Mouse (Mus musculus) stomach, embryonic 16.5 days (tissue): ENCODE data around the gene Pde8a. TPM values are rescaled to one million over a fixed set of nuclear protein-coding genes. Genes with fewer than 3 reads are reported as not detected.

Source experiments
- ATAC-seq: fragments of 200-750 bp; cut with Nextera tagmentation; 2 replicates; pipeline ENCODE4 v1.8.0; 2017; ENCODE audit warnings: moderate number of reproducible peaks, moderate TSS enrichment; ENCODE audit not compliant: insufficient read depth, low FRiP score
- H3K27ac ChIP-seq: fragments of 300-500 bp; sonication (generic); 2 replicates; pipeline ENCODE4 v1.5.1; 2014; ENCODE audit warnings: low read length
- H3K27me3 ChIP-seq: fragments of 300-500 bp; sonication (generic); 2 replicates; pipeline ENCODE4 v1.6.1; 2014; ENCODE audit warnings: low read length, control low read depth, mixed read lengths; ENCODE audit not compliant: control insufficient read depth, insufficient read depth
- H3K36me3 ChIP-seq: fragments of 300-500 bp; sonication (generic); 2 replicates; pipeline ENCODE4 v1.6.1; 2014; ENCODE audit warnings: low read length; ENCODE audit not compliant: control insufficient read depth, insufficient read depth
- H3K4me1 ChIP-seq: fragments of 300-500 bp; sonication (generic); 2 replicates; pipeline ENCODE4 v1.6.1; 2014; ENCODE audit warnings: low read length, control low read depth, mixed read lengths; ENCODE audit not compliant: control insufficient read depth, insufficient read depth
- H3K4me2 ChIP-seq: fragments of 300-500 bp; sonication (generic); 2 replicates; pipeline ENCODE4 v1.6.1; 2014; ENCODE audit warnings: low read depth, low read length, mixed read lengths
- H3K4me3 ChIP-seq: fragments of 300-500 bp; sonication (generic); replicated peaks from 2 replicates; pipeline ENCODE4 v1.5.1; 2014; ENCODE audit warnings: mild to moderate bottlenecking, low read length
- H3K9ac ChIP-seq: fragments of 300-500 bp; sonication (generic); 2 replicates; pipeline ENCODE4 v1.6.1; 2014; ENCODE audit warnings: low read length
- H3K9me3 ChIP-seq: fragments of 300-500 bp; sonication (generic); replicated peaks from 2 replicates; pipeline ENCODE4 v1.6.1; 2016; ENCODE audit warnings: low read length, control low read depth; ENCODE audit not compliant: control insufficient read depth
- WGBS: fragments of 180-500 bp; shearing (Covaris S2); extraction: QIAGEN DNeasy Blood & Tissue Kit; methylation state at CpG from one replicate; pipeline ENCODE4 v1.1.7; 2014; 5-methylcytosine and 5-hydroxymethylcytosine counted together
- polyA plus RNA-seq: library from polyadenylated mRNA; unstranded; fragments of >200 nt; fragmentation: Nextera tagmentation; extraction: Ambion mirVana; gene quantifications from 2 replicates; pipeline ENCODE4 v1.2.1, GENCODE M21; 2015

Gene Pde8a
- polyA plus RNA-seq, 1 experiment from 2014 or later, result 3.0 TPM

GRCm38 (mm10) chr7:81250601-81251000 lies 37.2 kb downstream of the Pde8a start:
- WGBS, result 61% methylated on average over 6 of the region's 6 CpGs
- Histone ChIP-seq H3K36me3 (no peaks in the 10 kb centered on the region), H3K27me3 (no peaks in the 10 kb centered on the region), H3K27ac (no peak overlapping the region), H3K9me3 (no peaks in the 10 kb centered on the region), H3K9ac (no peak overlapping the region), H3K4me3 (no peak overlapping the region), H3K4me1 (no peaks in the 10 kb centered on the region), H3K4me2 (no peak overlapping the region)
- ATAC-seq, result no peak

DNA sequence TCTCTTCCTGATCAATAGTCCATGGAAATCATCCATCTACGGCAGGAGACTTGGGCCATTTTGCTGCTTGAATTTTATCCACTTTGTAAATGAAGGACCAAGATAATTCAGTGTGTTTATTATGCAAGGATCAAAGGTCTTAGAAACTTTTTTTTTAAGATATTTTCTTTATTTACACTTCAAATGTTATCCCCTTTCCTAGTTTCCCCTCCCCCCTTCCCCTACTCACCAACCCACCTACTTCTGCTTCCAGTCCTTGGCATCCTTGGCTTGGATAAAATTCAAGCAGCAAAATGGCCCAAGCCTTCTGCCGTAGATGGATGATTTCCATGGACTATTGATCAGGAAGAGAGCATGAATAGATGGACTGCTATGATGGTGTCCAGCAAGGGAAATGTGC lies 38.1 kb downstream of the Pde8a start:
- Histone ChIP-seq H3K4me3 (no peak overlapping the region), H3K27ac (no peak overlapping the region), H3K4me2 (no peak overlapping the region), H3K36me3 (no peaks in the 10 kb centered on the region), H3K9me3 (no peaks in the 10 kb centered on the region), H3K4me1 (no peaks in the 10 kb centered on the region), H3K9ac (no peak overlapping the region), H3K27me3 (no peaks in the 10 kb centered on the region)
- 82% methylated on average over 2 of the region's 2 CpGs for WGBS
- no peak for ATAC-seq

DNA sequence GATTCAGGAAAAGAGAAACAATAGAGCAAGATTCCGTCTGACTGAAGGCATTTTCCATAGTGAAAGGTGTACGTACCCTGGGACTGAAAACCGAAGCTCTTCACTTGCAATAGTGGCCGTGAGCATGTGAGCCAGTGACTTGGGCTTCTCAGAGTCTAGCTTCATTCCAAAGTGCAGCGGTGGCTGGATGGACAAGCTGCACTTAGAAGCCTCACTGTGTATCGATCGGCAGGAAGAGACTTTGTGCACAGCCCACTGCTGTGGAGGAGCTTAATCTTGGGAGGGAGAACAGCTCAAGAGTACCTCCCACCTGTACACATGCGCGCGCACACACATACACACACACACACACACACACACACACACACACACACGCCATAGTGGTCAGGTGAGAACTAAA lies 39.9 kb downstream of the Pde8a start:
- Histone ChIP-seq H3K4me1 (no peaks in the 10 kb centered on the region), H3K27me3 (no peaks in the 10 kb centered on the region), H3K27ac (no peak overlapping the region), H3K4me3 (no peak overlapping the region), H3K9me3 (no peaks in the 10 kb centered on the region), H3K9ac (no peak overlapping the region), H3K36me3 (no peaks in the 10 kb centered on the region), H3K4me2 (no peak overlapping the region)
- 68% methylated on average over 11 of the region's 11 CpGs for WGBS
- no peak for ATAC-seq

- H3K36me3 ChIP-seq, result no peaks in the 10 kb centered on the region
- H3K9me3 ChIP-seq, result no peaks in the 10 kb centered on the region
- H3K4me2 ChIP-seq, result no peak overlapping the region
- H3K9ac ChIP-seq, result no peak overlapping the region
- no peak for ATAC-seq
- H3K27me3 ChIP-seq, result no peaks in the 10 kb centered on the region
- no peaks in the 10 kb centered on the region for H3K4me1 ChIP-seq
- no peak overlapping the region for H3K4me3 ChIP-seq
- no peak overlapping the region for H3K27ac ChIP-seq
Measured at GRCm38 (mm10) chr7:81254579-81254978, 41.2 kb downstream of the Pde8a start.

DNA sequence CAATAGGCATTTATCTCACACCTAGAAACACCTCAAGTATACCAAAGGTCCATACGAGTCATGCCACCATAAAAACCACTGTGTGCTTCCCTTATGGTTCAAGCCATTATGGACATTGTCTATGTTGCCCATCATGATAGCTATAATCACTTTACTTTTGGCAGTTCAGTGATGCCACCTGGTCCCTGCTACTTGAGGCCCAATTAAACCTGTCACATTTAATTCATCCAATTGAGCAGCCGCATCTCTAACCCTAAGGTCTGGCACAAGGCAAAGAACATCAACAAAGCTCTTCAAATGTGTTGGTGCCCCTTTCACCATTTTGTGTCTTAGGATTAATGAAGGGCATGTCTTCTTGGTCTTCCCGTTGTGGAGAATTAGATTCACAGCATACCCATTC lies 42.1 kb downstream of the Pde8a start:
- Histone ChIP-seq H3K27ac (no peak overlapping the region), H3K4me3 (no peak overlapping the region), H3K27me3 (no peaks in the 10 kb centered on the region), H3K9me3 (no peaks in the 10 kb centered on the region), H3K9ac (no peak overlapping the region), H3K4me1 (no peaks in the 10 kb centered on the region), H3K4me2 (no peak overlapping the region), H3K36me3 (no peaks in the 10 kb centered on the region)
- ATAC-seq, result no peak
- 90% methylated on average over 3 of the region's 3 CpGs for WGBS

DNA sequence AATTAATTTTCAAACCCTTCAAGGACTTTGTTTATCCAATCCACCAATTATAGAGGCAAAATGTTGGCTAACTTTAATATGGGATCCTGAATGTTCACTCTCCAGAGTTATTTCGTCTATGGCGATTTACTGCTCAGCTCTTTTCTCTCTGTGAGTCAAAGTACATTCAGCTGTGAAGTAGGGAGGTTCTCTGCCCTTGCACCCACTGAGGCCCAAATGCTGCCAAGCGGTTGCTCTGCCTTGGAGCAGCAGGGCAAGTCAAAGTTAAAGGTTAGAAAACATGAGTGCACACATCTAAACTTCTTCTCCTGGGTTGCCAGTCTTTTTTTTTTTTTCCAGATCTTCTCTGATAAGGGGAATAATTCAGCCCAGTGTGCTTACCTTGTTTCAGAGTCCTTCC lies 43.4 kb downstream of the Pde8a start:
- Histone ChIP-seq H3K27me3 (no peaks in the 10 kb centered on the region), H3K4me2 (no peak overlapping the region), H3K4me1 (no peaks in the 10 kb centered on the region), H3K36me3 (no peaks in the 10 kb centered on the region), H3K27ac (no peak overlapping the region), H3K4me3 (no peak overlapping the region), H3K9ac (no peak overlapping the region), H3K9me3 (no peaks in the 10 kb centered on the region)
- ATAC-seq, result no peak
- WGBS, result 81% methylated on average over 3 of the region's 3 CpGs

DNA sequence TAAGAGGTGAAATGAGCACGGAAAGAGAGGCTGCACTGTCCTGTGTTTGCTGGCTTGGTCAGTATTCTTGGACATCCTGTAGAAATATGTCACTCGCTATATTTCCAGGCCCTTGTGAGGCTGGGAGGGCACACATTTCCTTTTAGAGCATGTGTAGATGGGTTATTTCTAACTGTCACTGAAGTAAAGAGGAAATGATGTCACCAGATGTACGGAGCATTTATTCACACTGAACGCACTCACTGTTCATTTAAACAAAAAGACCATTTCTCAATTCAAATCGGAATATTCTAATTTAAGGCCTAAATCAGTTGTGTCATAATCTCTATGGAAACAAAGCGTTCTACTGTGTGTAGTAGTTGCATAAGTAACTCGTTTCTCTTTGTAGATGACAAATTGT lies 48.2 kb downstream of the Pde8a start:
- WGBS, result 66% methylated on average over 7 of the region's 7 CpGs
- H3K9me3 ChIP-seq, result no peaks in the 10 kb centered on the region

GRCm38 (mm10) chr7:81272908-81273307 lies 59.5 kb downstream of the Pde8a start:
- Histone ChIP-seq H3K27ac (no peak overlapping the region), H3K4me3 (no peak overlapping the region), H3K9ac (no peak overlapping the region), H3K9me3 (no peaks in the 10 kb centered on the region), H3K4me1 (no peaks in the 10 kb centered on the region; the same call in 1 of the 2 replicates), H3K27me3 (no peaks in the 10 kb centered on the region), H3K36me3 (no peaks in the 10 kb centered on the region), H3K4me2 (no peak overlapping the region)
- 67% methylated on average over 3 of the region's 3 CpGs for WGBS
- 0 out of 2 replicates have a peak, but pooled peaks have one; percentile 29 for ATAC-seq

More for the DNA sequence above, 48.2 kb downstream of the Pde8a start:
- no peaks in the 10 kb centered on the region for H3K27me3 ChIP-seq
- no peaks in the 10 kb centered on the region for H3K36me3 ChIP-seq
- ATAC-seq, result no peak
- H3K27ac ChIP-seq, result peak overlapping the region; percentile 14; the same call in 1 of the 2 replicates
- H3K4me3 ChIP-seq, result no peak overlapping the region
- H3K4me2 ChIP-seq, result no peak overlapping the region
- no peaks in the 10 kb centered on the region for H3K4me1 ChIP-seq
- H3K9ac ChIP-seq, result no peak overlapping the region

- ATAC-seq, result no peak
- 67% methylated on average over 6 of the region's 6 CpGs for WGBS
Measured at GRCm38 (mm10) chr7:81278966-81279365, 65.6 kb downstream of the Pde8a start.

GRCm38 (mm10) chr7:81281240-81281639 lies 67.8 kb downstream of the Pde8a start:
- no peak overlapping the region for H3K27ac ChIP-seq
- H3K9me3 ChIP-seq, result no peaks in the 10 kb centered on the region
- no peak overlapping the region for H3K9ac ChIP-seq
- H3K27me3 ChIP-seq, result no peaks in the 10 kb centered on the region
- no peak overlapping the region for H3K4me3 ChIP-seq
- WGBS, result 81% methylated on average over 1 of the region's 1 CpGs
- no peak for ATAC-seq
- H3K4me1 ChIP-seq, result no peaks in the 10 kb centered on the region
- no peaks in the 10 kb centered on the region for H3K36me3 ChIP-seq
- H3K4me2 ChIP-seq, result no peak overlapping the region

More at GRCm38 (mm10) chr7:81278966-81279365, 65.6 kb downstream of the Pde8a start:
- no peaks in the 10 kb centered on the region for H3K36me3 ChIP-seq
- H3K4me2 ChIP-seq, result no peak overlapping the region
- H3K9me3 ChIP-seq, result no peaks in the 10 kb centered on the region
- no peak overlapping the region for H3K4me3 ChIP-seq
- H3K4me1 ChIP-seq, result no peaks in the 10 kb centered on the region
- H3K27ac ChIP-seq, result no peak overlapping the region
- H3K9ac ChIP-seq, result no peak overlapping the region
- no peaks in the 10 kb centered on the region for H3K27me3 ChIP-seq
